In genomic region chr6:28640088-28640487, GRCm38 (mm10) we compare ENCODE assay signal across 25 mouse cellular contexts.
"Had no signal": no experiment of that assay in that cellular context is flagged by ENCODE, and none has a peak within 500 bp of the region (broad histone marks: within the 10 kb centered on the region; RNA-seq: fewer than 3 reads in every experiment).

No protein-coding gene starts in this region.

- H3K4me3 ChIP-seq: heart, embryonic 10.5 days; heart, embryonic 12.5 days; hindbrain, embryonic 13.5 days; hindbrain, embryonic 15.5 days; kidney, embryonic 15.5 days; limb, embryonic 13.5 days; limb, embryonic 15.5 days; liver, embryonic 12.5 days had no signal

- DNase-seq: gastrocnemius, postnatal 14 days; gastrocnemius, postnatal 36 days; heart, adult 18-20 months; heart, postnatal 10 days; heart, postnatal 36 days; kidney, adult 11 months; kidney, adult 2 months; kidney, adult 9 months; kidney, postnatal 14 days; kidney, postnatal 36 days; layer of hippocampus, adult 9-11 months; layer of hippocampus, postnatal 36 days; left cerebral cortex, postnatal 4 days had no signal

- H3K27ac ChIP-seq: heart, embryonic 10.5 days; hindbrain, embryonic 13.5 days; hindbrain, embryonic 15.5 days; hindbrain, postnatal 0 days; kidney, embryonic 15.5 days; kidney, postnatal 0 days; limb, embryonic 13.5 days; limb, embryonic 15.5 days; liver, embryonic 12.5 days; liver, embryonic 14.5 days had no signal

- ATAC-seq: hindbrain, postnatal 0 days; intestine, embryonic 16.5 days; liver, embryonic 12.5 days had no signal
